Mouse (Mus musculus) regulatory T cell (primary cell): Measurements from ENCODE around the gene Sap18b.

ENCODE experiments used
- in situ Hi-C: fragments of 300-600 bp; cut with MboI, MseI; formaldehyde crosslinking; loops from one replicate; pipeline ENCODE4 v1.15.1; 2025; ENCODE audit warnings: high pct_unique_total_duplicates

Sap18b gene

DNA sequence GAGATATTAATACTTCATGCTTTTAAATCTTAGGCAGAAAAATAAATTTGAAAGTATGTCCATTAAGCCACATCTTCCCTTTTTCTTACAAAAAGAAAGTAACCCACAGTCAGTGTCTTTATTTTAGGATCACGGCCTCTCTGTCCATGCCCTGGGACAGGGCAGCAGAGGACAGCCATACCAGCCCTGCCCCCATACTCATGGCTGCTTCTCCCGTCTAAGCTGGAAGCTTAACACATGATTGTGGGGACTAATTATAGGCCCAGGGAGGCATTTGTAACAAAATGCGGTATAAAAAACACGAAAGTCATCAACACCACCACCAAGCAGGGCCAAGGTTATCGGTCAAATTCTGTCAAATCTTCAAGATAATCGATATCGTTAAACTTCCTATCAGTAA is 50.1 kb downstream of the Sap18b start:
- in situ Hi-C loops, result no loop called here
